Mouse (Mus musculus) neural tube, embryonic 14.5 days (tissue): ENCODE data around the gene Pecam1. TPM values are rescaled to one million over a fixed set of nuclear protein-coding genes. Genes with fewer than 3 reads are reported as not detected.

Source experiments
- ATAC-seq: fragments of 200-750 bp; cut with Nextera tagmentation; 2 replicates; pipeline ENCODE4 v1.8.0; 2017; ENCODE audit warnings: low read depth, mild to moderate bottlenecking, moderate TSS enrichment, moderate library complexity
- H3K27ac ChIP-seq: fragments of 300-500 bp; sonication (generic); 2 replicates; pipeline ENCODE4 v1.5.1; 2014; ENCODE audit warnings: low read depth, mild to moderate bottlenecking, control low read depth, low read length, moderate library complexity, mixed read lengths
- H3K27me3 ChIP-seq: fragments of 300-500 bp; sonication (generic); 2 replicates; pipeline ENCODE4 v1.6.1; 2014; ENCODE audit warnings: low read length; ENCODE audit not compliant: control insufficient read depth, insufficient read depth
- H3K36me3 ChIP-seq: fragments of 300-500 bp; sonication (generic); 2 replicates; pipeline ENCODE4 v1.6.1; 2014; ENCODE audit warnings: low read length, mixed read lengths; ENCODE audit not compliant: control insufficient read depth, insufficient read depth
- H3K4me1 ChIP-seq: fragments of 300-500 bp; sonication (generic); 2 replicates; pipeline ENCODE4 v1.6.1; 2014; ENCODE audit warnings: low read length; ENCODE audit not compliant: control insufficient read depth, insufficient read depth
- H3K4me2 ChIP-seq: fragments of 300-500 bp; sonication (generic); 2 replicates; pipeline ENCODE4 v1.6.1; 2014; ENCODE audit warnings: mild to moderate bottlenecking, low read depth, low read length, control low read depth
- H3K4me3 ChIP-seq: fragments of 300-500 bp; sonication (generic); 2 replicates; pipeline ENCODE4 v1.5.1; 2014; ENCODE audit warnings: low read depth, low read length, control low read depth, mixed read lengths
- H3K9ac ChIP-seq: fragments of 300-500 bp; sonication (generic); replicated peaks from 2 replicates; pipeline ENCODE4 v1.6.1; 2014; ENCODE audit warnings: low read depth, mild to moderate bottlenecking, control low read depth, low read length, mixed read lengths
- H3K9me3 ChIP-seq: fragments of 300-500 bp; sonication (generic); 2 replicates; pipeline ENCODE4 v1.6.1; 2016; ENCODE audit warnings: low read length; ENCODE audit not compliant: control insufficient read depth
- WGBS: fragments of 180-500 bp; shearing (Covaris S2); extraction: QIAGEN DNeasy Blood & Tissue Kit; methylation state at CpG from one replicate; pipeline ENCODE4 v1.1.7; 2014; 5-methylcytosine and 5-hydroxymethylcytosine counted together
- polyA plus RNA-seq: library from polyadenylated mRNA; unstranded; fragments of >200 nt; fragmentation: Nextera tagmentation; extraction: Ambion mirVana; gene quantifications from 2 replicates; pipeline ENCODE4 v1.2.1, GENCODE M21; 2014

The Pecam1 gene
- polyA plus RNA-seq, 1 experiment from 2014 or later, result 9.4 TPM

GRCm38 (mm10) chr11:106707866-106708265 is 42.6 kb downstream of the Pecam1 start:
- no peak overlapping the region for H3K9ac ChIP-seq
- H3K4me2 ChIP-seq, result no peak overlapping the region
- H3K4me1 ChIP-seq, result no peaks in the 10 kb centered on the region
- ATAC-seq, result no peak
- H3K27ac ChIP-seq, result no peak overlapping the region
- whole genome bisulfite sequencing, result 72% methylated on average over 3 of the region's 3 CpGs
- no peak overlapping the region for H3K4me3 ChIP-seq
- no peaks in the 10 kb centered on the region for H3K27me3 ChIP-seq
- no peaks in the 10 kb centered on the region for H3K9me3 ChIP-seq
- H3K36me3 ChIP-seq, result no peaks in the 10 kb centered on the region

GRCm38 (mm10) chr11:106707085-106707484 is 43.3 kb downstream of the Pecam1 start:
- no peak overlapping the region for H3K4me2 ChIP-seq
- ATAC-seq, result no peak
- H3K27me3 ChIP-seq, result no peaks in the 10 kb centered on the region
- H3K36me3 ChIP-seq, result no peaks in the 10 kb centered on the region
- no peaks in the 10 kb centered on the region for H3K9me3 ChIP-seq
- no peak overlapping the region for H3K4me3 ChIP-seq
- no peak overlapping the region for H3K9ac ChIP-seq
- WGBS, result 88% methylated on average over 8 of the region's 8 CpGs
- no peak overlapping the region for H3K27ac ChIP-seq
- H3K4me1 ChIP-seq, result no peaks in the 10 kb centered on the region

- Histone ChIP-seq H3K4me2 (no peak overlapping the region), H3K27ac (no peak overlapping the region), H3K9me3 (no peaks in the 10 kb centered on the region), H3K4me3 (no peak overlapping the region), H3K27me3 (no peaks in the 10 kb centered on the region), H3K9ac (no peak overlapping the region), H3K36me3 (no peaks in the 10 kb centered on the region), H3K4me1 (no peaks in the 10 kb centered on the region)
- no peak for ATAC-seq
- 63% methylated on average over 4 of the region's 4 CpGs for WGBS
Measured at GRCm38 (mm10) chr11:106706212-106706611, 44.2 kb downstream of the Pecam1 start.

- H3K9me3 ChIP-seq, result no peaks in the 10 kb centered on the region
- ATAC-seq, result no peak
- 72% methylated on average over 9 of the region's 9 CpGs for WGBS
- no peaks in the 10 kb centered on the region for H3K27me3 ChIP-seq
- H3K36me3 ChIP-seq, result no peaks in the 10 kb centered on the region
- H3K4me2 ChIP-seq, result no peak overlapping the region
- H3K27ac ChIP-seq, result no peak overlapping the region
- no peak overlapping the region for H3K4me3 ChIP-seq
- no peaks in the 10 kb centered on the region for H3K4me1 ChIP-seq
- H3K9ac ChIP-seq, result no peak overlapping the region
Measured at GRCm38 (mm10) chr11:106704399-106705111, 45.9 kb downstream of the Pecam1 start.

- Histone ChIP-seq H3K4me2 (no peak overlapping the region), H3K9ac (no peak overlapping the region), H3K4me1 (no peaks in the 10 kb centered on the region), H3K27ac (no peak overlapping the region), H3K36me3 (no peaks in the 10 kb centered on the region), H3K27me3 (no peaks in the 10 kb centered on the region), H3K9me3 (no peaks in the 10 kb centered on the region), H3K4me3 (no peak overlapping the region)
- 93% methylated on average over 7 of the region's 7 CpGs for WGBS
- ATAC-seq, result no peak
Measured at GRCm38 (mm10) chr11:106703931-106704330, 46.5 kb downstream of the Pecam1 start.

- no peak overlapping the region for H3K4me2 ChIP-seq
- 92% methylated on average over 3 of the region's 3 CpGs for WGBS
- no peaks in the 10 kb centered on the region for H3K4me1 ChIP-seq
- H3K4me3 ChIP-seq, result no peak overlapping the region
- ATAC-seq, result no peak
- H3K9me3 ChIP-seq, result no peaks in the 10 kb centered on the region
- H3K27me3 ChIP-seq, result no peaks in the 10 kb centered on the region
- H3K36me3 ChIP-seq, result no peaks in the 10 kb centered on the region
- no peak overlapping the region for H3K27ac ChIP-seq
- H3K9ac ChIP-seq, result no peak overlapping the region
Measured at GRCm38 (mm10) chr11:106702584-106702983, 47.8 kb downstream of the Pecam1 start.

- Histone ChIP-seq H3K4me3 (no peak overlapping the region), H3K9me3 (no peaks in the 10 kb centered on the region), H3K36me3 (no peaks in the 10 kb centered on the region), H3K4me2 (no peak overlapping the region), H3K27ac (no peak overlapping the region), H3K4me1 (no peaks in the 10 kb centered on the region), H3K9ac (no peak overlapping the region), H3K27me3 (no peaks in the 10 kb centered on the region)
- 78% methylated on average over 9 of the region's 9 CpGs for WGBS
- ATAC-seq, result no peak
Measured at GRCm38 (mm10) chr11:106701589-106701988, 48.8 kb downstream of the Pecam1 start.

GRCm38 (mm10) chr11:106699083-106699482 is 51.3 kb downstream of the Pecam1 start:
- Histone ChIP-seq H3K27me3 (no peaks in the 10 kb centered on the region), H3K36me3 (no peaks in the 10 kb centered on the region), H3K9ac (no peak overlapping the region), H3K4me2 (no peak overlapping the region), H3K4me1 (no peaks in the 10 kb centered on the region), H3K9me3 (no peaks in the 10 kb centered on the region), H3K4me3 (no peak overlapping the region), H3K27ac (no peak overlapping the region)
- WGBS, result 94% methylated on average over 9 of the region's 9 CpGs
- ATAC-seq, result no peak

- Histone ChIP-seq H3K36me3 (no peaks in the 10 kb centered on the region), H3K9me3 (no peaks in the 10 kb centered on the region), H3K4me2 (no peak overlapping the region), H3K9ac (no peak overlapping the region), H3K27me3 (no peaks in the 10 kb centered on the region), H3K4me1 (no peaks in the 10 kb centered on the region), H3K4me3 (no peak overlapping the region), H3K27ac (no peak overlapping the region)
- WGBS, result 93% methylated on average over 6 of the region's 6 CpGs
- ATAC-seq, result no peak
Measured at GRCm38 (mm10) chr11:106698289-106698688, 52.1 kb downstream of the Pecam1 start.
